Comparison of ENCODE assay signal across 10 mouse cellular contexts in genomic region chr4:155580420-155580819, GRCm38 (mm10). TPM values are rescaled to one million over a fixed set of nuclear protein-coding genes. Genes with fewer than 3 reads are reported as not detected.
DNase-seq lines count a peak whose midpoint lies in the region; ATAC-seq lines count a peak whose summit lies in the region.
"Had no signal": no experiment of that assay in that cellular context is flagged by ENCODE, and none has a peak within 500 bp of the region (broad histone marks: within the 10 kb centered on the region; RNA-seq: fewer than 3 reads in every experiment).

No protein-coding gene starts in this region.

- H3K4me2 ChIP-seq in forebrain, embryonic 11.5 days (ENCODE audit: low read depth, low read length, severe bottlenecking): no peak overlapping the region
- no peak overlapping the region for H3K4me2 ChIP-seq in forebrain, embryonic 16.5 days (ENCODE audit: low read length)
- H3K4me2 ChIP-seq in midbrain, embryonic 14.5 days (ENCODE audit: low read length): no peak overlapping the region
- H3K4me2 ChIP-seq in midbrain, embryonic 15.5 days: no peak overlapping the region
- H3K4me2 ChIP-seq: heart, embryonic 15.5 days; midbrain, embryonic 12.5 days had no signal

- no peaks in the 10 kb centered on the region for H3K27me3 ChIP-seq in forebrain, embryonic 11.5 days (ENCODE audit: control insufficient read depth, insufficient read depth, low read length)
- no peaks in the 10 kb centered on the region for H3K27me3 ChIP-seq in forebrain, embryonic 16.5 days (replicated peaks; ENCODE audit: control insufficient read depth, insufficient read depth, low read length)
- no peaks in the 10 kb centered on the region for H3K27me3 ChIP-seq in midbrain, embryonic 14.5 days (ENCODE audit: control insufficient read depth, insufficient read depth, low read length)
- no peaks in the 10 kb centered on the region for H3K27me3 ChIP-seq in midbrain, embryonic 15.5 days (replicated peaks)
- H3K27me3 ChIP-seq: heart, embryonic 15.5 days; midbrain, embryonic 12.5 days had no signal

- no peaks in the 10 kb centered on the region for H3K4me1 ChIP-seq in forebrain, embryonic 11.5 days (replicated peaks; ENCODE audit: control insufficient read depth, insufficient read depth, low read length)
- H3K4me1 ChIP-seq in forebrain, embryonic 16.5 days (replicated peaks; ENCODE audit: control insufficient read depth, insufficient read depth, low read length): no peaks in the 10 kb centered on the region
- no peaks in the 10 kb centered on the region for H3K4me1 ChIP-seq in midbrain, embryonic 14.5 days (ENCODE audit: control insufficient read depth, insufficient read depth, low read length)
- no peaks in the 10 kb centered on the region for H3K4me1 ChIP-seq in midbrain, embryonic 15.5 days
- H3K4me1 ChIP-seq: heart, embryonic 15.5 days; midbrain, embryonic 12.5 days had no signal

- no peak overlapping the region for H3K4me3 ChIP-seq in forebrain, embryonic 11.5 days (ENCODE audit: low read depth, low read length)
- no peak overlapping the region for H3K4me3 ChIP-seq in forebrain, embryonic 16.5 days (replicated peaks; ENCODE audit: low read length)
- no peak overlapping the region for H3K4me3 ChIP-seq in midbrain, embryonic 14.5 days (replicated peaks; ENCODE audit: low read depth, low read length)
- H3K4me3 ChIP-seq in midbrain, embryonic 15.5 days: no peak overlapping the region
- H3K4me3 ChIP-seq: heart, embryonic 15.5 days; midbrain, embryonic 12.5 days had no signal

- no peak overlapping the region for H3K27ac ChIP-seq in forebrain, embryonic 11.5 days (ENCODE audit: low read depth, low read length)
- H3K27ac ChIP-seq in forebrain, embryonic 16.5 days (ENCODE audit: low read length): no peak overlapping the region
- no peak overlapping the region for H3K27ac ChIP-seq in midbrain, embryonic 14.5 days (replicated peaks; ENCODE audit: low read depth, low read length)
- H3K27ac ChIP-seq in midbrain, embryonic 15.5 days: no peak overlapping the region
- H3K27ac ChIP-seq: heart, embryonic 15.5 days; midbrain, embryonic 12.5 days had no signal

- no peak overlapping the region for H3K9ac ChIP-seq in forebrain, embryonic 11.5 days (ENCODE audit: low read length)
- no peak overlapping the region for H3K9ac ChIP-seq in forebrain, embryonic 16.5 days (replicated peaks; ENCODE audit: low read depth, low read length)
- no peak overlapping the region for H3K9ac ChIP-seq in midbrain, embryonic 14.5 days (replicated peaks; ENCODE audit: low read length)
- H3K9ac ChIP-seq in midbrain, embryonic 15.5 days: no peak overlapping the region
- H3K9ac ChIP-seq: heart, embryonic 15.5 days; midbrain, embryonic 12.5 days had no signal

- ATAC-seq in forebrain, embryonic 11.5 days (replicated peaks; ENCODE audit: low FRiP score): no peak
- no peak for ATAC-seq in forebrain, embryonic 16.5 days
- ATAC-seq in midbrain, embryonic 14.5 days (ENCODE audit: low FRiP score, low TSS enrichment): no peak
- ATAC-seq in midbrain, embryonic 15.5 days (replicated peaks): no peak; the same call in 1 of the 2 replicates
- ATAC-seq in inflammation-experienced regulatory T-cells, adult 6 months: no peak

- WGBS in forebrain, embryonic 11.5 days: 41% methylated on average over 1 of the region's 1 CpGs
- WGBS in forebrain, embryonic 16.5 days: 29% methylated on average over 1 of the region's 1 CpGs
- WGBS in midbrain, embryonic 14.5 days: 24% methylated on average over 1 of the region's 1 CpGs
- 21% methylated on average over 1 of the region's 1 CpGs for WGBS in midbrain, embryonic 15.5 days

- H3K9me3 ChIP-seq in forebrain, embryonic 11.5 days (ENCODE audit: control insufficient read depth, low read length): no peaks in the 10 kb centered on the region
- H3K9me3 ChIP-seq in forebrain, embryonic 16.5 days (ENCODE audit: control insufficient read depth, low read length): no peaks in the 10 kb centered on the region
- H3K9me3 ChIP-seq in midbrain, embryonic 14.5 days (ENCODE audit: control insufficient read depth, low read length): no peaks in the 10 kb centered on the region
- H3K9me3 ChIP-seq in midbrain, embryonic 15.5 days: no peaks in the 10 kb centered on the region
- H3K9me3 ChIP-seq: heart, embryonic 15.5 days; midbrain, embryonic 12.5 days had no signal

- H3K36me3 ChIP-seq in forebrain, embryonic 11.5 days (ENCODE audit: control insufficient read depth, insufficient read depth, low read length): peaks cover 5% of the 10 kb centered on the region
- peaks cover 21% of the 10 kb centered on the region for H3K36me3 ChIP-seq in forebrain, embryonic 16.5 days (ENCODE audit: control insufficient read depth, insufficient read depth)
- H3K36me3 ChIP-seq in midbrain, embryonic 14.5 days (ENCODE audit: control insufficient read depth, insufficient read depth, low read length): peaks cover 70% of the 10 kb centered on the region
- peaks cover 35% of the 10 kb centered on the region for H3K36me3 ChIP-seq in midbrain, embryonic 15.5 days (replicated peaks)

- DNase-seq in forebrain, embryonic 11.5 days (ENCODE audit: low spot score): peak; percentile 75
- DNase-seq in midbrain, embryonic 14.5 days: peak; percentile 81
- DNase-seq in cerebellum, adult 9-10 months: peak; percentile 64
- DNase-seq in induced T-regulatory cell, adult 2 months (ENCODE audit: low read depth): peak; percentile 71
- DNase-seq in lung, postnatal 36 days: peak; percentile 73

RNA-seq across cellular contexts. Expression of gene Nadk, which starts 18.2 kb away (rescaled TPM):
- polyA plus RNA-seq in forebrain, embryonic 11.5 days (2014; fragmentation: Nextera tagmentation; extraction: Ambion mirVana): 110 and 116 TPM in 2 replicates
- polyA plus RNA-seq in forebrain, embryonic 16.5 days (2015; fragmentation: Nextera tagmentation; extraction: Ambion mirVana): 113 and 120 TPM in 2 replicates
- polyA plus RNA-seq in midbrain, embryonic 14.5 days (2014; fragmentation: Nextera tagmentation; extraction: Ambion mirVana): 70.4 and 95.1 TPM in 2 replicates
- polyA plus RNA-seq in midbrain, embryonic 15.5 days (2015; fragmentation: Nextera tagmentation; extraction: Ambion mirVana): 82.9 and 88.7 TPM in 2 replicates
- 10 to 100 TPM; 50.9 to 55.9 (median 53.2) TPM for polyA plus RNA-seq in inflammation-experienced regulatory T-cells, adult 6 months (2017; shearing (Covaris generic))

RNA-seq across cellular contexts. Expression of gene Slc35e2, which starts 20.8 kb away (rescaled TPM):
- 16.0 and 16.5 TPM in 2 replicates for polyA plus RNA-seq in forebrain, embryonic 11.5 days (2014; fragmentation: Nextera tagmentation; extraction: Ambion mirVana)
- polyA plus RNA-seq in forebrain, embryonic 16.5 days (2015; fragmentation: Nextera tagmentation; extraction: Ambion mirVana): 12.0 and 12.9 TPM in 2 replicates
- 15.6 and 19.9 TPM in 2 replicates for polyA plus RNA-seq in midbrain, embryonic 14.5 days (2014; fragmentation: Nextera tagmentation; extraction: Ambion mirVana)
- polyA plus RNA-seq in midbrain, embryonic 15.5 days (2015; fragmentation: Nextera tagmentation; extraction: Ambion mirVana): 15.3 and 17.5 TPM in 2 replicates
- 1 to 10 TPM; 7.9 to 9.1 (median 8.5) TPM for polyA plus RNA-seq in inflammation-experienced regulatory T-cells, adult 6 months (2017; shearing (Covaris generic))

RNA-seq across cellular contexts. Expression of gene Cdk11b, which starts 44.2 kb away (rescaled TPM):
- 83.8 and 84.0 TPM in 2 replicates for polyA plus RNA-seq in forebrain, embryonic 11.5 days (2014; fragmentation: Nextera tagmentation; extraction: Ambion mirVana)
- polyA plus RNA-seq in forebrain, embryonic 16.5 days (2015; fragmentation: Nextera tagmentation; extraction: Ambion mirVana): 62.4 and 65.2 TPM in 2 replicates
- 49.4 and 49.9 TPM in 2 replicates for polyA plus RNA-seq in midbrain, embryonic 14.5 days (2014; fragmentation: Nextera tagmentation; extraction: Ambion mirVana)
- polyA plus RNA-seq in midbrain, embryonic 15.5 days (2015; fragmentation: Nextera tagmentation; extraction: Ambion mirVana): 54.6 and 56.2 TPM in 2 replicates
- polyA plus RNA-seq in inflammation-experienced regulatory T-cells, adult 6 months (2017; shearing (Covaris generic)): 100 to 1,000 TPM in 2 of 3 experiments, 10 to 100 TPM in 1; 75.2 to 139 (median 116) TPM
